Mouse (Mus musculus): Measurements from ENCODE around the gene Chka.

DNA sequence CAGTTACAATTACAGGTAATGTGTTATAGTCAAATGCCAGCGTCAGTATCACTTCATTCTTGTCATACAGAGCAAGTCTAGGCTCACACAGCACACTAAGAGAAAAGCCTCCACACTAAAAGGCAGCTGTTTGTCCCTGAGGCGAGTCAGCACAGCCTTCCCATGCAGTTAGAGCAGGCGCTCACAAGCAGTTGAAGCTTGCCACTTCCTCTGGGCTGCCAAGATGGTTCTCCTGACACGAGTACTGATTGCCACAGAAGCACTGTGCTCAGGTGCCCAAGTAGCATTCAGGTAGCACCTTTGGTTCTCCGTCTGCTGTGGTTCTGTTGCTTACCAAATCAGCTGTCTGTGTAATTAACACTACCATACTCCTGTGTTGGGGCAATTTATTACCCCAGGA lies 37.5 kb downstream of the Chka start:
- no peak for TF ChIP-seq CTCF (IDR thresholded peaks at IDR 0.05; ENCODE audit: insufficient read depth, low read length)
- no peak for TF ChIP-seq POLR2A (IDR thresholded peaks at IDR 0.05; ENCODE audit: borderline replicate concordance, extremely low read depth, low read depth, low read length)

Measured in lung, adult 2 months (tissue).